Mouse (Mus musculus): Measurements from ENCODE around the gene Zfp683.

DNA sequence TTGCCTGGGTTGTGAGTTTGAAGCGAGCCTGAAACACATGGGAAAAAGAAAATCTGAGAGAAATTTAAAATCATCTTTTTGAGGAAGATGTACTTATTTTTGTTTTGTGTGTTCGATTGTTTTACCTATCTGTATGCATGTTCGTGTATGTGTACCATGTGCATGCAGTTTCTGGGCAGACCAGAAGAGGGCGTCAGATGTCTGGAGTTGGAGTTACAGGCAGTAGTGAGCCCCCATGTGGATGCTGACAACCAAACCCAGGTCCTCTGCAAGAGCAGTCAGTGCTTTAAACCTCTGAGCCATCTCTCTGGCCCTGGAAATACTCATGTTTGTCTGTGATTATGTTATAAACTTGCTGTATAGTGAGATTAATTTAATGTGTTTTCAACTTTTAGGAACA lies 31.4 kb downstream of the Zfp683 start:
- TF ChIP-seq CTCF (IDR thresholded peaks at IDR 0.05; ENCODE audit: borderline replicate concordance, extremely low read depth, insufficient read depth, insufficient read length) (no peak), POLR2A (IDR thresholded peaks at IDR 0.05; ENCODE audit: borderline replicate concordance, extremely low read depth, insufficient read depth, insufficient read length, poor library complexity, severe bottlenecking) (no peak)
